Mouse (Mus musculus) G1E (cell line): ENCODE results near the gene Aldh5a1.

Experiments used
- CTCF ChIP-seq: IDR thresholded peaks from 2 replicates; pipeline ENCODE4 v1.5.1; 2012; ENCODE audit warnings: low read depth, low read length, inconsistent platforms, mixed read lengths
- GATA1 ChIP-seq: IDR thresholded peaks from 2 replicates; pipeline ENCODE4 v1.6.1; 2012; ENCODE audit warnings: borderline replicate concordance, low read length, inconsistent platforms, mixed read lengths

GRCm38 (mm10) chr13:24880208-24880607, 57.3 kb downstream of the Aldh5a1 start:
- TF ChIP-seq CTCF = no peak
- no peak for TF ChIP-seq GATA1
